Mouse (Mus musculus) embryonic facial prominence, embryonic 13.5 days (tissue): ENCODE results near the gene Mical1. TPM values are rescaled to one million over a fixed set of nuclear protein-coding genes. Genes with fewer than 3 reads are reported as not detected.

ENCODE experiments used
- ATAC-seq: fragments of 200-750 bp; cut with Nextera tagmentation; 2 replicates; pipeline ENCODE4 v1.8.0; 2017; ENCODE audit warnings: low read depth; ENCODE audit not compliant: insufficient number of reproducible peaks, insufficient read depth, low FRiP score, low TSS enrichment
- H3K27ac ChIP-seq: fragments of 300-500 bp; sonication (generic); 2 replicates; pipeline ENCODE4 v1.5.1; 2015; ENCODE audit warnings: moderate library complexity, mild to moderate bottlenecking, inconsistent platforms
- H3K27me3 ChIP-seq: fragments of 300-500 bp; sonication (generic); 2 replicates; pipeline ENCODE4 v1.6.1; 2015; ENCODE audit warnings: mild to moderate bottlenecking, inconsistent platforms
- H3K36me3 ChIP-seq: fragments of 300-500 bp; sonication (generic); 2 replicates; pipeline ENCODE4 v1.6.1; 2015; ENCODE audit warnings: mild to moderate bottlenecking, inconsistent platforms
- H3K4me1 ChIP-seq: fragments of 300-500 bp; sonication (generic); 2 replicates; pipeline ENCODE4 v1.6.1; 2015; ENCODE audit warnings: inconsistent platforms
- H3K4me2 ChIP-seq: fragments of 300-500 bp; sonication (generic); 2 replicates; pipeline ENCODE4 v1.6.1; 2015; ENCODE audit warnings: moderate library complexity, mild to moderate bottlenecking, inconsistent platforms
- H3K4me3 ChIP-seq: fragments of 300-500 bp; sonication (generic); 2 replicates; pipeline ENCODE4 v1.5.1; 2015; ENCODE audit warnings: mild to moderate bottlenecking, inconsistent platforms
- H3K9ac ChIP-seq: fragments of 300-500 bp; sonication (generic); 2 replicates; pipeline ENCODE4 v1.6.1; 2015; ENCODE audit warnings: mild to moderate bottlenecking, inconsistent platforms
- H3K9me3 ChIP-seq: fragments of 300-500 bp; sonication (generic); 2 replicates; pipeline ENCODE4 v1.6.1; 2016; ENCODE audit warnings: inconsistent platforms
- WGBS: fragments of 180-500 bp; shearing (Covaris S2); methylation state at CpG from one replicate; pipeline ENCODE4 v1.1.7; 2015; ENCODE audit warnings: mixed read lengths; 5-methylcytosine and 5-hydroxymethylcytosine counted together
- polyA plus RNA-seq: library from polyadenylated mRNA; unstranded; fragments of >200 nt; fragmentation: Nextera tagmentation; extraction: Ambion mirVana; gene quantifications from 2 replicates; pipeline ENCODE4 v1.2.1, GENCODE M21; 2015

The Mical1 gene
- polyA plus RNA-seq, 1 experiment from 2014 or later, result 51.2 TPM

- H3K27ac ChIP-seq, result no peak overlapping the region
- no peaks in the 10 kb centered on the region for H3K27me3 ChIP-seq
- H3K9ac ChIP-seq, result no peak overlapping the region
- ATAC-seq, result no peak
- 93% methylated on average over 2 of the region's 2 CpGs for WGBS
- H3K36me3 ChIP-seq, result peaks cover 66% of the 10 kb centered on the region
- H3K4me3 ChIP-seq, result no peak overlapping the region
- no peak overlapping the region for H3K4me2 ChIP-seq
- H3K9me3 ChIP-seq, result no peaks in the 10 kb centered on the region
- no peaks in the 10 kb centered on the region for H3K4me1 ChIP-seq
Measured at GRCm38 (mm10) chr10:41535991-41536390, 59.9 kb downstream of the Mical1 start.

Other genes starting within 250 kb of the Mical1 start
- 13.2 and 13.4 TPM in 2 replicates for gene Fig4, start 173.1 kb upstream of the Mical1 start, polyA plus RNA-seq
- 0.04 TPM in 2 replicates for gene Ak9, start 172.3 kb upstream of the Mical1 start, polyA plus RNA-seq
- gene Zbtb24, start 25.9 kb upstream of the Mical1 start, polyA plus RNA-seq, result 22.5 and 23.5 TPM in 2 replicates
- gene Smpd2, start 14.1 kb downstream of the Mical1 start, polyA plus RNA-seq, result 54.7 and 60.6 TPM in 2 replicates
- 0.50 and 0.63 TPM in 2 replicates for gene Ppil6, start 14.1 kb downstream of the Mical1 start, polyA plus RNA-seq
- gene Cd164, start 43.1 kb downstream of the Mical1 start, polyA plus RNA-seq, result 154 and 165 TPM in 2 replicates
- 1.5 and 1.7 TPM in 2 replicates for gene Ccdc162, start 240.3 kb downstream of the Mical1 start, polyA plus RNA-seq